Mouse (Mus musculus): ENCODE results near the gene Clrn3. TPM values are rescaled to one million over a fixed set of nuclear protein-coding genes. Genes with fewer than 3 reads are reported as not detected.

Gene Clrn3
- polyA plus RNA-seq, 1 experiment: 41.7 TPM

- TF ChIP-seq CTCF (IDR thresholded peaks at IDR 0.05; ENCODE audit: extremely low read depth, insufficient read length, insufficient replicate concordance, low read depth, low read length) (no peak), POLR2A (IDR thresholded peaks at IDR 0.05; ENCODE audit: low read depth, low read length) (no peak)
- peaks cover 22% of the 10 kb centered on the region for H3K4me1 ChIP-seq (ENCODE audit: control insufficient read depth, insufficient read depth, insufficient read length, low read length)
- peaks cover 7% of the 10 kb centered on the region; the same call in 1 of the 2 replicates for H3K36me3 ChIP-seq (ENCODE audit: control insufficient read depth, insufficient read depth, low read length)
- H3K4me3 ChIP-seq (ENCODE audit: low read depth, low read length): peak overlapping the region; percentile 17
- peak overlapping the region; percentile 80 for H3K27ac ChIP-seq (ENCODE audit: insufficient read depth, low read depth, low read length)
- 74% methylated on average over 6 of the region's 6 CpGs for WGBS
- H3K27me3 ChIP-seq (ENCODE audit: control insufficient read depth, insufficient read depth, low read length): no peaks in the 10 kb centered on the region
Observed at GRCm38 (mm10) chr7:135524424-135524967, 4.0 kb downstream of the Clrn3 start.

- Histone ChIP-seq H3K4me3 (ENCODE audit: low read depth, low read length) (peak overlapping the region; percentile 36), H3K4me1 (ENCODE audit: control insufficient read depth, insufficient read depth, insufficient read length, low read length) (peaks cover 22% of the 10 kb centered on the region), H3K27me3 (ENCODE audit: control insufficient read depth, insufficient read depth, low read length) (no peaks in the 10 kb centered on the region), H3K36me3 (ENCODE audit: control insufficient read depth, insufficient read depth, low read length) (peaks cover 7% of the 10 kb centered on the region; the same call in 1 of the 2 replicates), H3K27ac (ENCODE audit: insufficient read depth, low read depth, low read length) (peak overlapping the region; percentile 80)
- 22% methylated on average over 4 of the region's 4 CpGs for WGBS
- TF ChIP-seq CTCF (IDR thresholded peaks at IDR 0.05; ENCODE audit: extremely low read depth, insufficient read length, insufficient replicate concordance, low read depth, low read length) (no peak), POLR2A (IDR thresholded peaks at IDR 0.05; ENCODE audit: low read depth, low read length) (no peak)
Observed at GRCm38 (mm10) chr7:135523981-135524380, 4.5 kb downstream of the Clrn3 start.

GRCm38 (mm10) chr7:135521755-135522512 lies 6.5 kb downstream of the Clrn3 start:
- Histone ChIP-seq H3K4me1 (ENCODE audit: control insufficient read depth, insufficient read depth, insufficient read length, low read length) (peaks cover 22% of the 10 kb centered on the region), H3K4me3 (ENCODE audit: low read depth, low read length) (peak overlapping the region; percentile 12; the same call in 1 of the 2 replicates), H3K27ac (ENCODE audit: insufficient read depth, low read depth, low read length) (peak overlapping the region; percentile 81), H3K27me3 (ENCODE audit: control insufficient read depth, insufficient read depth, low read length) (no peaks in the 10 kb centered on the region), H3K36me3 (ENCODE audit: control insufficient read depth, insufficient read depth, low read length) (peaks cover 27% of the 10 kb centered on the region)
- TF ChIP-seq POLR2A (IDR thresholded peaks at IDR 0.05; ENCODE audit: low read depth, low read length) (no peak), CTCF (IDR thresholded peaks at IDR 0.05; ENCODE audit: extremely low read depth, insufficient read length, insufficient replicate concordance, low read depth, low read length) (no peak)
- 29% methylated on average over 15 of the region's 15 CpGs for WGBS

- 58% methylated on average over 5 of the region's 5 CpGs for WGBS
- peaks cover 22% of the 10 kb centered on the region for H3K4me1 ChIP-seq (ENCODE audit: control insufficient read depth, insufficient read depth, insufficient read length, low read length)
- no peak overlapping the region for H3K4me3 ChIP-seq (ENCODE audit: low read depth, low read length)
- TF ChIP-seq CTCF (IDR thresholded peaks at IDR 0.05; ENCODE audit: extremely low read depth, insufficient read length, insufficient replicate concordance, low read depth, low read length): no peak
- TF ChIP-seq POLR2A (IDR thresholded peaks at IDR 0.05; ENCODE audit: low read depth, low read length): no peak
- H3K36me3 ChIP-seq (ENCODE audit: control insufficient read depth, insufficient read depth, low read length): peaks cover 39% of the 10 kb centered on the region
- no peak overlapping the region for H3K27ac ChIP-seq (ENCODE audit: insufficient read depth, low read depth, low read length)
- H3K27me3 ChIP-seq (ENCODE audit: control insufficient read depth, insufficient read depth, low read length): no peaks in the 10 kb centered on the region
Observed at GRCm38 (mm10) chr7:135520241-135520640, 8.2 kb downstream of the Clrn3 start.

- TF ChIP-seq CTCF (IDR thresholded peaks at IDR 0.05; ENCODE audit: extremely low read depth, insufficient read length, insufficient replicate concordance, low read depth, low read length): no peak
- TF ChIP-seq POLR2A (IDR thresholded peaks at IDR 0.05; ENCODE audit: low read depth, low read length): no peak
- peaks cover 2% of the 10 kb centered on the region; the same call in 1 of the 2 replicates for H3K4me1 ChIP-seq (ENCODE audit: control insufficient read depth, insufficient read depth, insufficient read length, low read length)
- H3K4me3 ChIP-seq (ENCODE audit: low read depth, low read length): no peak overlapping the region
- H3K27me3 ChIP-seq (ENCODE audit: control insufficient read depth, insufficient read depth, low read length): no peaks in the 10 kb centered on the region
- WGBS: 71% methylated on average over 4 of the region's 4 CpGs
- peaks cover 59% of the 10 kb centered on the region for H3K36me3 ChIP-seq (ENCODE audit: control insufficient read depth, insufficient read depth, low read length)
- H3K27ac ChIP-seq (ENCODE audit: insufficient read depth, low read depth, low read length): no peak overlapping the region
Observed at GRCm38 (mm10) chr7:135517191-135517590, 11.3 kb downstream of the Clrn3 start.

- Histone ChIP-seq H3K27ac (ENCODE audit: insufficient read depth, low read depth, low read length) (peak overlapping the region; percentile 12; the same call in 1 of the 2 replicates), H3K36me3 (ENCODE audit: control insufficient read depth, insufficient read depth, low read length) (peaks cover 41% of the 10 kb centered on the region), H3K27me3 (ENCODE audit: control insufficient read depth, insufficient read depth, low read length) (no peaks in the 10 kb centered on the region), H3K4me1 (ENCODE audit: control insufficient read depth, insufficient read depth, insufficient read length, low read length) (peaks cover 19% of the 10 kb centered on the region), H3K4me3 (ENCODE audit: low read depth, low read length) (no peak overlapping the region)
- WGBS: 83% methylated on average over 3 of the region's 3 CpGs
- no peak for TF ChIP-seq CTCF (IDR thresholded peaks at IDR 0.05; ENCODE audit: extremely low read depth, insufficient read length, insufficient replicate concordance, low read depth, low read length)
- TF ChIP-seq POLR2A (IDR thresholded peaks at IDR 0.05; ENCODE audit: low read depth, low read length): no peak
Observed at GRCm38 (mm10) chr7:135511723-135512122, 16.7 kb downstream of the Clrn3 start.

GRCm38 (mm10) chr7:135510431-135510830 lies 18.0 kb downstream of the Clrn3 start:
- peaks cover 31% of the 10 kb centered on the region for H3K36me3 ChIP-seq (ENCODE audit: control insufficient read depth, insufficient read depth, low read length)
- H3K27ac ChIP-seq (ENCODE audit: insufficient read depth, low read depth, low read length): peak overlapping the region; percentile 96
- 42% methylated on average over 5 of the region's 5 CpGs for WGBS
- H3K4me1 ChIP-seq (ENCODE audit: control insufficient read depth, insufficient read depth, insufficient read length, low read length): peaks cover 19% of the 10 kb centered on the region
- no peak for TF ChIP-seq CTCF (IDR thresholded peaks at IDR 0.05; ENCODE audit: extremely low read depth, insufficient read length, insufficient replicate concordance, low read depth, low read length)
- TF ChIP-seq POLR2A (IDR thresholded peaks at IDR 0.05; ENCODE audit: low read depth, low read length): no peak
- no peak overlapping the region for H3K4me3 ChIP-seq (ENCODE audit: low read depth, low read length)
- H3K27me3 ChIP-seq (ENCODE audit: control insufficient read depth, insufficient read depth, low read length): no peaks in the 10 kb centered on the region

Measured in small intestine, adult 2 months (tissue).